Mouse (Mus musculus) mouse embryonic stem cell (cell line): ENCODE data around the gene Gng7.

Experiments used
- in situ Hi-C, 2 experiments: fragments of 300-500 bp; cut with MboI; formaldehyde crosslinking; loops; 1 replicate in 1 of 2; 3 replicates in 1 of 2; pipeline ENCODE4 v1.14.3; 2019 to 2020; ENCODE audit warnings: low sequenced_read_pairs in 2 of 2, low pct_unique_long_range_greater_than_20kb in 1 of 2, mixed read lengths in 1 of 2; ENCODE audit not compliant: unreplicated experiment in 1 of 2

Gene Gng7

GRCm38 (mm10) chr10:80985970-80986701 is 28.6 kb downstream of the Gng7 start:
- in situ Hi-C loops: no loop called here

GRCm38 (mm10) chr10:80985241-80985969 is 29.3 kb downstream of the Gng7 start:
- in situ Hi-C loops: no loop called here

GRCm38 (mm10) chr10:80984223-80984622 is 30.5 kb downstream of the Gng7 start:
- in situ Hi-C loops: no loop called here

- in situ Hi-C loops: no loop called here
Measured at GRCm38 (mm10) chr10:80982381-80982780, 32.4 kb downstream of the Gng7 start.

GRCm38 (mm10) chr10:80981564-80982112 is 33.1 kb downstream of the Gng7 start:
- in situ Hi-C loops: no loop called here

- in situ Hi-C loops: no loop called here
Measured at GRCm38 (mm10) chr10:80975478-80975877, 39.3 kb downstream of the Gng7 start.

- in situ Hi-C loops: no loop called here
Measured at GRCm38 (mm10) chr10:80973722-80974121, 41.0 kb downstream of the Gng7 start.

- in situ Hi-C loops: no loop called here
Measured at GRCm38 (mm10) chr10:80972071-80972987, 42.4 kb downstream of the Gng7 start.

- in situ Hi-C loops: no loop called here
Measured at GRCm38 (mm10) chr10:80971533-80971932, 43.2 kb downstream of the Gng7 start.

- in situ Hi-C loops: no loop called here
Measured at GRCm38 (mm10) chr10:80970159-80970558, 44.6 kb downstream of the Gng7 start.

- in situ Hi-C loops: no loop called here
Measured at GRCm38 (mm10) chr10:80969298-80969697, 45.4 kb downstream of the Gng7 start.

- in situ Hi-C loops: no loop called here
Measured at GRCm38 (mm10) chr10:80968106-80968505, 46.6 kb downstream of the Gng7 start.

GRCm38 (mm10) chr10:80967101-80967656 is 47.6 kb downstream of the Gng7 start:
- in situ Hi-C loops: no loop called here

GRCm38 (mm10) chr10:80966296-80966695 is 48.4 kb downstream of the Gng7 start:
- in situ Hi-C loops: no loop called here

GRCm38 (mm10) chr10:80963031-80963975 is 51.4 kb downstream of the Gng7 start:
- in situ Hi-C loops: loop anchor here (5.0 kb wide), 1 partner anchor 36 kb away; no protein-coding TSS in a partner anchor

GRCm38 (mm10) chr10:80962585-80962984 is 52.2 kb downstream of the Gng7 start:
- in situ Hi-C loops: loop anchor here (5.0 kb wide), 1 partner anchor 35 kb away; no protein-coding TSS in a partner anchor

- in situ Hi-C loops: loop anchor here (5.0 kb wide), 1 partner anchor 35 kb away; no protein-coding TSS in a partner anchor
Measured at GRCm38 (mm10) chr10:80962051-80962472, 52.7 kb downstream of the Gng7 start.
